Mouse (Mus musculus): Measurements from ENCODE around the gene Dpp9.

- TF ChIP-seq CTCF (IDR thresholded peaks at IDR 0.05; ENCODE audit: low read depth, low read length) (peak; percentile 78), POLR2A (IDR thresholded peaks at IDR 0.05; ENCODE audit: extremely low read depth, insufficient read depth, low read length) (no peak)
Observed at GRCm38 (mm10) chr17:56251136-56251829, 32.6 kb upstream of the Dpp9 start.

Data from liver, adult 2 months (tissue).